Mouse (Mus musculus) liver, adult 2 months (tissue): ENCODE data around the gene Trappc3. TPM values are rescaled to one million over a fixed set of nuclear protein-coding genes. Genes with fewer than 3 reads are reported as not detected.

Experiments used
- DNase-seq: peaks from one replicate; pipeline ENCODE4 v3.0.0-alpha.2; 2011; ENCODE audit warnings: low read depth, low spot score; ENCODE audit errors: extremely low read depth
- H3K27ac ChIP-seq: fragments of 200-500 bp; replicated peaks from 2 replicates; pipeline ENCODE4 v1.5.1; 2012; ENCODE audit warnings: low read depth, mild to moderate bottlenecking, control low read depth, inconsistent platforms, low read length; ENCODE audit not compliant: insufficient read depth
- H3K27me3 ChIP-seq: fragments of 200-500 bp; 2 replicates; pipeline ENCODE4 v1.6.1; 2012; ENCODE audit warnings: mild to moderate bottlenecking, moderate library complexity, low read length, inconsistent platforms; ENCODE audit not compliant: control insufficient read depth, insufficient read depth
- H3K36me3 ChIP-seq: fragments of 200-500 bp; 2 replicates; pipeline ENCODE4 v1.6.1; 2012; ENCODE audit warnings: low read length, inconsistent platforms; ENCODE audit not compliant: control insufficient read depth, insufficient read depth
- H3K4me1 ChIP-seq: fragments of 200-500 bp; 2 replicates; pipeline ENCODE4 v1.6.1; 2011; ENCODE audit warnings: low read length; ENCODE audit not compliant: control insufficient read depth, insufficient read depth
- H3K4me3 ChIP-seq: fragments of 200-500 bp; 2 replicates; pipeline ENCODE4 v1.5.1; 2011; ENCODE audit warnings: low read depth, mild to moderate bottlenecking, control low read depth, low read length, moderate library complexity; ENCODE audit not compliant: insufficient read depth
- H3K79me2 ChIP-seq: fragments of 200-500 bp; 2 replicates; pipeline ENCODE4 v1.6.1; 2012; ENCODE audit warnings: inconsistent platforms, mild to moderate bottlenecking, low read length, moderate library complexity; ENCODE audit not compliant: control insufficient read depth, insufficient read depth
- H3K9ac ChIP-seq: fragments of 200-500 bp; 2 replicates; pipeline ENCODE4 v1.6.1; 2012; ENCODE audit warnings: low read depth, mild to moderate bottlenecking, control low read depth, inconsistent platforms, low read length
- CTCF ChIP-seq: fragments of 200-500 bp; IDR thresholded peaks from 2 replicates; pipeline ENCODE4 v1.5.1; 2011; ENCODE audit warnings: low read depth, low read length, control low read depth
- POLR2A ChIP-seq: fragments of 200-500 bp; IDR thresholded peaks from 2 replicates; pipeline ENCODE4 v1.6.1; 2011; ENCODE audit warnings: low read length, control low read depth; ENCODE audit not compliant: insufficient read depth; ENCODE audit errors: extremely low read depth
- WGBS: fragments of 180-500 bp; shearing (Covaris S2); methylation state at CpG from one replicate; pipeline ENCODE4 v1.1.7; 2018; 5-methylcytosine and 5-hydroxymethylcytosine counted together
- polyA plus RNA-seq: library from polyadenylated mRNA; depleted of rRNA; stranded (reverse); fragments of >200 nt; gene quantifications from 2 replicates; pipeline ENCODE4 v1.2.3, GENCODE M21; 2012
- total RNA-seq: library from RNA; depleted of rRNA; stranded (reverse); fragments of >200 nt; gene quantifications from 2 replicates; pipeline ENCODE4 v1.2.3, GENCODE M21; 2014

Gene Trappc3
- total and polyA plus RNA-seq, 2 experiments = 24.1 to 45.8 TPM

DNA sequence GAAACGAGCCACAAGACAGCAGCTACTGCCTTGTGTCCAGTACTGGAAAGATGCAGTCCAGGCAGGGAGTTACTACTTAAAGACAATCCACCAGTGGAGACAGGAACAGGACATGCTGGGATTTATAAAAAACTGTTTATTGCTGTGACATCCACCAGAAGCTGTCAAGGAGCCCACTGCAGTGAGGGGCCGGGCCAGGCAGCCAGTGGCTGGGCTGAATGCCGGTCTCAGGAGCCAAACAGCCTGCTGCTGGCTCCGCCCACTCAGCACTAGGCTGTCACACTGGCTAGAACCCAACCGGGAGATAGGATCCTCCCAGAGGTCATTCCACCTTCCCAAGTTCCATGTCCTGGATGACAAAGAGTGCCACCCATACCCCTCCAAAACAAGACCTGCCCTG is 53.8 kb downstream of the Trappc3 start:
- WGBS = 46% methylated on average over 5 of the region's 5 CpGs
- Histone ChIP-seq H3K9ac (no peak overlapping the region), H3K4me1 (peaks cover 5% of the 10 kb centered on the region), H3K27me3 (no peaks in the 10 kb centered on the region), H3K27ac (no peak overlapping the region), H3K36me3 (peaks cover 4% of the 10 kb centered on the region; the same call in 1 of the 2 replicates), H3K79me2 (peaks cover 2% of the 10 kb centered on the region), H3K4me3 (no peak overlapping the region)
- DNase-seq = peak; percentile 46
- no peak for TF ChIP-seq POLR2A
- TF ChIP-seq CTCF = no peak

DNA sequence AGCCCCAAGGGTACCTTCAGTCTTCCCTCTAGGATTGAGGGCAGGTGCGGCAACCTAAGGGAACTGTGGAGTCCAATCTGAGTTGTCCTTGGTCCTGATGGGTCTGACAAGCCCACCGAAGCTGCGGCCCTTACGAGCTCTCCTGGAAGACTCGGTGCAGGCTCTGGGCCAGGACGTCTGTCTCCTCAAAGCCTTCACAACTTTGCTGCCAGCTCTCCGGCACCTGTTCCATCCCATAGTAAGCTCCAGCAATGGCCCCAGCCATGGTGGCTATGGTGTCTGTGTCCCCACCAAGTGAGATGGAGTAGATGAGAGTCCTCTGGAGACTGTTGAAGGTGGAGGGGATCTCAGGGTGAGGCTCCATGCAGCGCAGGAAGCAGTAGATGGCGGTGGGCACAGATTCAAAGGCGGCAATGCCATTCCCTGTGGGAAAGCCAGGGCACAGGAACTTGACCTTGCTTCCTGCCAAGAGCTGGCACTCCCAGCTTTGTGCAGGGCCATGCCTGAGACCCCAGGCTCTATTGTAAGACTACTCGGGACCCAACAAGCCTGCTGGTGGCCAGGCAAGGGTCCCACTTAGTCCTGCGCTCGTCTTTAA is 54.4 kb downstream of the Trappc3 start:
- Histone ChIP-seq H3K27ac (no peak overlapping the region), H3K27me3 (no peaks in the 10 kb centered on the region), H3K9ac (no peak overlapping the region), H3K36me3 (peaks cover 4% of the 10 kb centered on the region; the same call in 1 of the 2 replicates), H3K4me1 (peaks cover 6% of the 10 kb centered on the region), H3K79me2 (peaks cover 8% of the 10 kb centered on the region), H3K4me3 (no peak overlapping the region)
- DNase-seq = no peak
- WGBS = 93% methylated on average over 13 of the region's 13 CpGs
- TF ChIP-seq CTCF = no peak

DNA sequence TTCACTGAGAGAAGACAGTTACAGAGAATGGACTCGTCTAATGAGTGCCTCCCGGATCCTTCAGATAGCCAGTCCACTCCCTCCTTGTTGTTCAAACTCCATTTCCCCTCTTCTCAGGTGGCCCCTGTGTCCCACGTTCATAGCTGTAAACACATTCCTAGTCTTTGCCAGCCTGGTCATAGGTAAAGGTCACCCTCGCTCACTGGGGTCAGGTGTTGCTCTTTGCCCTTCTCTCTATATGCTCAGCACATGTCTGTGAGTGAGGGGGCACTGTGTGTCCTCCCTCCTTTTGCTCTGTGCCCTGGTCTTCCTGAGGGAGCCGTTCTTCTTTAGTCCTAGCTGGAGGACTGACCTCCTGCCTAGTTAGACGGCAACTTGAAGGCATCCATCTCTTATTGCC is 57.7 kb downstream of the Trappc3 start:
- Histone ChIP-seq H3K79me2 (peaks cover 8% of the 10 kb centered on the region), H3K4me1 (peaks cover 6% of the 10 kb centered on the region), H3K4me3 (no peak overlapping the region), H3K27me3 (no peaks in the 10 kb centered on the region), H3K9ac (no peak overlapping the region), H3K36me3 (peaks cover 4% of the 10 kb centered on the region; the same call in 1 of the 2 replicates), H3K27ac (no peak overlapping the region)
- TF ChIP-seq CTCF (no peak), POLR2A (no peak)
- WGBS = 39% methylated on average over 6 of the region's 6 CpGs
- DNase-seq = peak; percentile 19

DNA sequence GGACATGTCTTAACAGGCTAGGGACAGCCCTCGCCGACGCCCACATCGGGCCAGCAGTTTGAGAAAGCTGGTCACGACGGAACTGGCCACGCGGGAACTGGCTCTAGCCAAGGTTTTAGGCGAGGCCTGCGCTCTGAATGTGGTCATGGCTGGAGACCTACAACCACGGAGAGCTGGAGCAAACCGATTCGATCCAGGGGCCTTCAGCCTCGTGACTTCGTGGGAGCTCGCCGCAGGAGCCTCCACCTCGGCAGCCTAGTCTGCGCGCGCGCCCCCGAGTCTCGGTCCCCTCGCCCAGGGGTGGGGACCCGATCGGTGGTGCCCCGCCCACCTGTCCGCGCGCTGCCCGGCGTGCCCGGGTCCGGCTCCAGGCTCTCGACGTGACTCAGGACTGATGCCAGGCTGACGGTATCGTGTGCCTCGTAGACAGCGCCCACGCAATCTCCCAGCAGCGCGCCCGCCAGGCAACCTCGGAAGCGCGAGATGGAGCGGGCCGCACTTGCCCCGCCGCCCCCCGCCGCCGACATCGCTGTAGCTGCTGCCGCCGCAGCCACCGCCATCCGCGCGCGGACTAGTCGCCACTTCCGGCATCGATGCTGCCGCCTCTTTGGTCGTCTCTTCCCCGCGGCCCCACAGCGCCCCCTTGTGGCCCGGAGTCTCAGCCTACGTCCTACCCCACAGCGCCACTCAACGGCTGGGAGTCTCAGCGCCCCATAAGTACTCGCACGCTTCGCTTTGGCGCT is 59.2 kb downstream of the Trappc3 start, which contains the start of gene Adprhl2:
Gene Adprhl2, minus strand, starts transcription at position 593 of the 743 bp plus-strand sequence.
- WGBS = under 1% methylated on average over 80 of the region's 80 CpGs
- DNase-seq = peak; percentile 81
- peaks cover 8% of the 10 kb centered on the region for H3K79me2 ChIP-seq
- peak within 1 kb of the TSS; percentile 51; the same call in 1 of the 2 replicates for H3K27ac ChIP-seq
- no peaks in the 10 kb centered on the region for H3K27me3 ChIP-seq
- H3K36me3 ChIP-seq = peaks cover 4% of the 10 kb centered on the region; the same call in 1 of the 2 replicates
- peak; percentile 46; the same call in 1 of the 2 replicates for TF ChIP-seq POLR2A
- TF ChIP-seq CTCF = peak; percentile 99
- peak within 1 kb of the TSS; percentile 95 for H3K9ac ChIP-seq
- H3K4me3 ChIP-seq = peak within 1 kb of the TSS; percentile 92
- peaks cover 6% of the 10 kb centered on the region for H3K4me1 ChIP-seq

DNA sequence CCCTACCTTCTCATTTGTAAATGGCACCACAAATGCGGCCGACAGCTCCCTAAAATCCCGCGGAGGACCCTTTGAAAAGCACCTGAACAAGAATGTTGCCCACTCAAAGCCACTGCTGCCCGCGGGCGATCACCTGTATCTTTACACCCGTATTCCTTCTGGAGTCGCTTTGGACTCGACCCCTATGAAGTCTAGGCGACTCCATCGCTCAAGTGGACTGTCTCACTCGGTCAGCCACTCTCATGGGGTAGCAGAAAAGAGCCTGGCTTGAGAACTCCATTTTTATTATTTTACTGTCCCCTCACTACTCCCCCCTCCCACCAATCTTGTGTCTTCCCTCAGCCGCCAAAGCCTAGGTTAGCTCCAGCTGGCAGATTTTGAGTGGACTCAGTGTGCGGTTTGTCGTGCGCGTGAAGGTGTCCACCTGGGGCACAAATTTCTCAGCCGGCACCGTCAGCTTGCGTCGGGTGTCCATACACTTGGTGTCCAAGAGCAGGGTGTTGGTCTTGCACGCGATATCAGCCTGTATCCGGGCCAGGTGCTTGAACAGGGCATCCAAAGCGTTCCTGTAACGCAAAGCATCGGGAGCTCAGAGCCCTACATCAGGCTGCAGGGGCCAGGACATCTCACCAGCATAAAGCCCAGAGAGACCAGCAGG is 59.9 kb downstream of the Trappc3 start:
- no peaks in the 10 kb centered on the region for H3K27me3 ChIP-seq
- no peak for DNase-seq
- H3K36me3 ChIP-seq = peaks cover under 1% of the 10 kb centered on the region; the same call in 1 of the 2 replicates
- H3K4me1 ChIP-seq = peaks cover 6% of the 10 kb centered on the region
- H3K9ac ChIP-seq = peak overlapping the region; percentile 18; the same call in 1 of the 2 replicates
- no peak for TF ChIP-seq POLR2A
- no peak for TF ChIP-seq CTCF
- 58% methylated on average over 28 of the region's 28 CpGs for WGBS
- peaks cover 8% of the 10 kb centered on the region for H3K79me2 ChIP-seq
- H3K4me3 ChIP-seq = no peak overlapping the region; the same call in 1 of the 2 replicates
- no peak overlapping the region for H3K27ac ChIP-seq
